Mouse (Mus musculus) 416B (cell line): ENCODE measurements at regions not wholly inside any gene's neighbourhood (a gene's known extent, or its start where the extent isn't known, plus 50 kb on each side); places are given as distances from the start of the nearest gene placed in this dataset.

ENCODE experiments used
- DNase-seq: peaks from one replicate; pipeline ENCODE4 v3.0.0; 2011; ENCODE audit warnings: low read depth

DNA sequence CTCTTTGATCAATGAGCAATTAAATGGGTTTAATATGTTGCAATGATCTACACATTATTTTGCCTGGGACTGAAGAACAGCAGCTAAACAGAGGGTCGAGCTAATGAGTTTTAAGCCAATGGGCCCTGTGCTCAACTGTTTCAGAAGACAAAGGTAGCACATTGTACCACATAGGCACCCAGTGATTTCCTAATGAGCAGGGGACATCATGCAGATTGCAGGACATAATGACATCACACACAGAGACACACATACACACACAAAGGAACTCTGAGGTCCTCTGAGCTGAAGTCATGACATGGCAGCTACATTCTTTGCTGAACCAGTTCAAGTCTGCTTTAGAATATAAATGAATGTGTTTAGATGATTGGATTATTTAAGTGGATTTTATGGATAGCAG is 71.9 kb downstream of the Zfp330 start:
- DNase-seq = no peak

- peak; percentile 23 for DNase-seq
Observed at GRCm38 (mm10) chr8:82700471-82700870, 73.5 kb downstream of the Zfp330 start.

DNA sequence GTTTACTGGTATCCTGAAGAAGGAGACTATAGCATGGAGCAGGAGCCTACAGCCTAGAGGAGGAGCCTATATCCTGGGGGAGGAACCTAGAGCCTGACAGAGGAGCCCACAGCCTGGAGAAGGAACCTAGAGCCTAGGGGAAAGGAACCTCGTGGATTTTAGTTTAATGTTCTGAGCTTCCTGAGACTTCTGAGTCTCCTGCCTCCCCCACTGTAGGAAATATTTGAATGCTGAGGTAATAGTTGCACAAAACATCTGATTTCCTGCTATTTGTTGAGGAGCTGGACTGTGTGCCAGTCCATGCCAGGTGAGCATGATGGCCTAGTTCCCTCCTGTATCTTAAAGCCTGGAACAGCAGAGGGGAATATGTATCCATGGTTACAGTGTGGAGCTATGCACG is 74.7 kb downstream of the Zfp330 start:
- no peak for DNase-seq

DNA sequence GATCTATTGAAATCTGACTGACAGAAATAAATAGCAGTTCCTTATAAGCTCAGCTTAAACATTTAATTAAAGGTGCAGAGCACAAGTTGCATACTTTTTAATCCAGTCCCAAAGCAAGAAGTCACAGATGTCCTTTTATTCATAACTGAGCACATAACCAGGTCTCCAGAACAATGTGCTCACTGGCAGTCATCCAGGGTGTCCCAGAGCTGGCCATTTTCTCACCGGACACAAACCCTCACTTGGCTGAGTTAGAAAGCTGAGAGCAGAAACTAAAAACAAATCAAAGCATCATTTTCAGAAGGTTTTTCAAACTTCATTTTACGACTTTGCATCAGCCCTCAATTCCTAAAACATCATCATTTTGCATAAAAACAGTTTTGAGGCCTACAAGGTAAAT is 75.9 kb downstream of the Zfp330 start:
- DNase-seq = no peak

GRCm38 (mm10) chr8:82693086-82693485 is 80.9 kb downstream of the Zfp330 start:
- no peak for DNase-seq

DNA sequence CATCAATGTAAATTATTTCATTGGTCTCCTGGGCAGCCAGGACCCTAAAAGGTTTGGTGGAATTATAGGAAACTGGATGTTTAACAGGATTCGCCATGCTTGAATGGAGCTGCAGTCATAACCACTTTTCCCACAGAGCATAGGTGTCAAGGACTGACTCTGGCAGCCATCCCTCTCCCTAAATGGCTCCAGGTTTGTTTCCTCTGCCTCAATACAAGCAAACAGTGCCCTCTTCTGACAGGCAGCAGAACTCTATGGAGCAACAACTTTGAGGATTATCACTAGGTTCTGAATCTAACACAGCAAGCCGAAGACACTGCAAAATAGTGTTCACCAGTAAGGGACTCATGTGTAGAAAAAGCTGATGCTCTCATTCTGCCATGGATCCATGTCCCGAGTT is 84.6 kb downstream of the Zfp330 start:
- DNase-seq = peak; percentile 58

- DNase-seq = no peak
Observed at GRCm38 (mm10) chr8:82685966-82686365, 88.0 kb downstream of the Zfp330 start.

- no peak for DNase-seq
Observed at GRCm38 (mm10) chr8:82678793-82679192, 95.2 kb downstream of the Zfp330 start.

GRCm38 (mm10) chr8:82677781-82678180 is 96.2 kb downstream of the Zfp330 start:
- DNase-seq = peak; percentile 12

- no peak for DNase-seq
Observed at GRCm38 (mm10) chr8:82669241-82669640, 104.7 kb downstream of the Zfp330 start.

GRCm38 (mm10) chr8:82665131-82665530 is 108.8 kb downstream of the Zfp330 start:
- no peak for DNase-seq

- DNase-seq = peak; percentile 81
Observed at GRCm38 (mm10) chr8:82640502-82640901, 133.5 kb downstream of the Zfp330 start.

GRCm38 (mm10) chr8:82630486-82630885 is 143.5 kb downstream of the Zfp330 start:
- DNase-seq = no peak

DNA sequence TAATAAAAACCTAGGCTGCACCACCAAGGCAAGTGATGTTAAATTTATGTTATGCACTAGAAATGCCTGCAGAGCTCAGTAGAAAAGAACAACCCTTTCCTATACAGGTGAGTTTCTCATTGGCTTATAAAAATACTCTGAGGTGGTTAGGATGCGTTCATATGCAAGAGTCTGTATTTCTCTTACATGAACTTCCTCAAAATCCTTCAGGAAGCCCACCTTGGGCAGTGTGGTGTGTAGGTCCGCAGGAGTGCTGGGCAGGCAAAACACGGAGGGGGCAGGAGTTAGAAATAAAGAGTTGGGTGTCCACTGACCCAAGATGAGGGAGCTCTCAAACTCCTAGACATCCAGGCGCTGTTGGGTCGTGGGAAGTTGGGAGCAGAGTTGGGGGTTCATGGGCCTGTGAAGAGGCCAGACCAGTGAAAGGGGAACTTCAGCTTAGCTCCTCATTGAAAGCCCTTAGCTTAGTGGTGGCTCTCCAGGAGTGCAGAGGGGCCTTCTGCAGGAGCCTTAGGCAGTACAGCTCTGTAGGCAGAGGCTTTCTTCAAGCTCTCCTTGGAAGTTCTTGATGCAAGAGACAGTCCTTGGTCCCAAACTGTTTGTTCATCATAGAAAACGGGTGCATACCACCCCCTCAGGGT is 150.0 kb downstream of the Zfp330 start:
- DNase-seq = no peak

GRCm38 (mm10) chr8:82618668-82619067 is 155.3 kb downstream of the Zfp330 start:
- DNase-seq = no peak

GRCm38 (mm10) chr8:82601556-82601955 is 172.4 kb downstream of the Zfp330 start:
- DNase-seq = no peak

- no peak for DNase-seq
Observed at GRCm38 (mm10) chr8:82573434-82573833, 170.4 kb upstream of the Il15 start.

- DNase-seq = no peak
Observed at GRCm38 (mm10) chr8:82538121-82538520, 135.1 kb upstream of the Il15 start.

DNA sequence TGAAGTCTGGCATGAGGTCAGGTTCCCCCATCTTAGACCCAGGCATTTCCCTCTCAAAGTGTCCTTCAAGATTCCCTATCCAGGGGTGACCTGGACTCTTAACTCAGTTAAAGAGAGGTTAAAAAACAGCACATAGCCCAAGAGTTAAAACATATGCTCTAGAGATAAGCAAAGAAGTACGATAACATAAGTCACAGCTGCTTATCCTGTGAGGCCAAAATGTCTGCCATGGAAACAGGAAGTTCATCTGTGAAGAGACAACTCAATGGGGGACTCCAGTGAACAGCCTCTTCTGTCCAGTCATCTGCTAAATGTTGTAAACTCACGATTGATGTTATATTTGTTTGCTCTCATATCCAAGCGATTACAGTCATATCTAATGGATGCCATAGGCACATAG is 126.1 kb upstream of the Il15 start:
- no peak for DNase-seq

- DNase-seq = no peak
Observed at GRCm38 (mm10) chr8:82523866-82524265, 120.8 kb upstream of the Il15 start.

DNA sequence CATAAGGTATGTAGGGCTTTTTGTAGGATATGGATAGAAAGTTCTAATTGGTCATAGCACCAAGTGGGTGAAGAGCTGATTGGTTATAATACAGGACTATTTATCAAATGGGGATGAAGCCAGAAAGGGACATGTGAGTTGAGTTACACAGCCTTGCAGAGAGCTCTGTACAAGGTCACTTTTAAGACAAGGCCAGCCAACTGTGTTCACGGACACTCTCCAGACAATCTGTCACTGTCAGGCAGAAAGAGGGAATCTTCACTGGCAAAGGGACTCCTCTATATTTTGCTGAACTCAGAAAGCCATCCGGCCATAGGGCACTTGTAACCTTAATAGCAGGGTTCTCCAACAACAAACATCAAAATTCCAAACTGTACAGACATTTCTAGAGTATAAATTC is 95.5 kb upstream of the Il15 start:
- no peak for DNase-seq

GRCm38 (mm10) chr8:82477856-82478255 is 74.8 kb upstream of the Il15 start:
- no peak for DNase-seq

GRCm38 (mm10) chr8:82477426-82477769 is 74.4 kb upstream of the Il15 start:
- no peak for DNase-seq

- no peak for DNase-seq
Observed at GRCm38 (mm10) chr8:82476708-82477425, 73.8 kb upstream of the Il15 start.
